Mouse (Mus musculus): ENCODE data around the gene Smdt1. TPM values are rescaled to one million over a fixed set of nuclear protein-coding genes. Genes with fewer than 3 reads are reported as not detected.

Gene Smdt1
- total and polyA plus RNA-seq, 3 experiments: 111 to 159 TPM; not detected in 1

GRCm38 (mm10) chr15:82348258-82348998 lies 9.7 kb downstream of the Smdt1 start:
- Histone ChIP-seq H3K4me1 (ENCODE audit: control insufficient read depth in 1 of 2, insufficient read depth in 2 of 2, low read length in 2 of 2) (peaks cover 12 to 63% of the 10 kb centered on the region in 2 experiments), H3K36me3 (ENCODE audit: control insufficient read depth in 1 of 2, insufficient read depth in 2 of 2, low read length in 2 of 2) (peaks cover 0 to 54% of the 10 kb centered on the region in 2 experiments; a peak in 2 of 4 replicates), H3K9ac (ENCODE audit: control insufficient read depth, low read depth, low read length, poor library complexity, severe bottlenecking) (no peak overlapping the region), H3K9me3 (replicated peaks; ENCODE audit: insufficient read depth, low read length) (no peaks in the 10 kb centered on the region), H3K79me2 (ENCODE audit: control insufficient read depth, insufficient read depth, low read length, poor library complexity) (peaks cover 42% of the 10 kb centered on the region), H3K27ac (ENCODE audit: control insufficient read depth, low read depth, low read length) (no peak overlapping the region), H3K4me3 (ENCODE audit: control insufficient read depth in 1 of 2, insufficient read depth in 1 of 2, low read depth in 2 of 2, low read length in 2 of 2) (no peak overlapping the region), H3K27me3 (ENCODE audit: control insufficient read depth in 1 of 2, insufficient read depth in 2 of 2, low read length in 2 of 2) (no peaks in the 10 kb centered on the region)
- peak; percentile 19 for DNase-seq (ENCODE audit: low read depth, low spot score)
- TF ChIP-seq GABPA (IDR thresholded peaks at IDR 0.05; ENCODE audit: low read depth, low read length) (no peak), SMC3 (IDR thresholded peaks at IDR 0.05; ENCODE audit: low read depth, low read length) (no peak), HCFC1 (IDR thresholded peaks at IDR 0.05; ENCODE audit: low read depth, low read length) (no peak), TAL1 (IDR thresholded peaks at IDR 0.05; ENCODE audit: low read length) (peak; percentile 29; the same call in 1 of the 2 replicates), MEF2A (IDR thresholded peaks at IDR 0.05; ENCODE audit: extremely low read depth, insufficient replicate concordance, low read depth, low read length, poor library complexity, severe bottlenecking) (no peak), EP300 (IDR thresholded peaks at IDR 0.05; ENCODE audit: low read depth in 1 of 2, low read length in 2 of 2) (no peak), MXI1 (IDR thresholded peaks at IDR 0.05; ENCODE audit: low read depth, low read length) (no peak), ELF1 (IDR thresholded peaks at IDR 0.05; ENCODE audit: low read depth, low read length) (no peak), ZMIZ1 (IDR thresholded peaks at IDR 0.05; ENCODE audit: low read depth, low read length) (peak; percentile 56; the same call in 1 of the 2 replicates), POLR2AphosphoS5 (IDR thresholded peaks at IDR 0.05; ENCODE audit: borderline replicate concordance, low read depth, low read length) (no peak)

GRCm38 (mm10) chr15:82348999-82349341 lies 10.2 kb downstream of the Smdt1 start:
- no peak for DNase-seq (ENCODE audit: low read depth, low spot score)
- H3K4me3 ChIP-seq (ENCODE audit: control insufficient read depth in 1 of 2, insufficient read depth in 1 of 2, low read depth in 2 of 2, low read length in 2 of 2): no peak overlapping the region
- peaks cover 42% of the 10 kb centered on the region for H3K79me2 ChIP-seq (ENCODE audit: control insufficient read depth, insufficient read depth, low read length, poor library complexity)
- no peak overlapping the region for H3K27ac ChIP-seq (ENCODE audit: control insufficient read depth, low read depth, low read length)
- H3K36me3 ChIP-seq (ENCODE audit: control insufficient read depth in 1 of 2, insufficient read depth in 2 of 2, low read length in 2 of 2): peaks cover 0 to 48% of the 10 kb centered on the region in 2 experiments; a peak in 2 of 4 replicates
- TF ChIP-seq UBTF (IDR thresholded peaks at IDR 0.05; ENCODE audit: borderline replicate concordance, insufficient read depth, low read depth, low read length) (no peak), ELF1 (IDR thresholded peaks at IDR 0.05; ENCODE audit: low read depth, low read length) (no peak), ZKSCAN1 (IDR thresholded peaks at IDR 0.05; ENCODE audit: low read depth, low read length) (no peak), ZMIZ1 (IDR thresholded peaks at IDR 0.05; ENCODE audit: low read depth, low read length) (no peak), ZC3H11A (IDR thresholded peaks at IDR 0.05; ENCODE audit: low read depth, low read length) (no peak), CHD2 (IDR thresholded peaks at IDR 0.05; ENCODE audit: low read length) (no peak), RAD21 (IDR thresholded peaks at IDR 0.05; ENCODE audit: low read depth, low read length) (no peak), MAFK (IDR thresholded peaks at IDR 0.05; ENCODE audit: borderline replicate concordance, low read depth, low read length) (no peak), CTCF (IDR thresholded peaks at IDR 0.05 in 2 of 3, conservative IDR thresholded peaks at IDR 0.05 in 1 of 3; ENCODE audit: control insufficient read depth in 1 of 3, insufficient read depth in 1 of 3, low read depth in 2 of 3, low read length in 3 of 3, poor library complexity in 1 of 3, severe bottlenecking in 1 of 3) (no peak), TAL1 (IDR thresholded peaks at IDR 0.05; ENCODE audit: low read length) (no peak), TBP (IDR thresholded peaks at IDR 0.05; ENCODE audit: low read depth, low read length) (no peak), POLR2AphosphoS5 (IDR thresholded peaks at IDR 0.05; ENCODE audit: borderline replicate concordance, low read depth, low read length) (no peak), MXI1 (IDR thresholded peaks at IDR 0.05; ENCODE audit: low read depth, low read length) (no peak), SMC3 (IDR thresholded peaks at IDR 0.05; ENCODE audit: low read depth, low read length) (no peak), CHD1 (IDR thresholded peaks at IDR 0.05; ENCODE audit: low read depth, low read length) (no peak), TCF12 (IDR thresholded peaks at IDR 0.05; ENCODE audit: low read depth, low read length) (no peak), ZNF384 (IDR thresholded peaks at IDR 0.05; ENCODE audit: low read depth, low read length) (no peak), MEF2A (IDR thresholded peaks at IDR 0.05; ENCODE audit: extremely low read depth, insufficient replicate concordance, low read depth, low read length, poor library complexity, severe bottlenecking) (no peak), KAT2A (conservative IDR thresholded peaks at IDR 0.05; ENCODE audit: low read depth, low read length) (no peak)
- H3K27me3 ChIP-seq (ENCODE audit: control insufficient read depth in 1 of 2, insufficient read depth in 2 of 2, low read length in 2 of 2): no peaks in the 10 kb centered on the region
- H3K9ac ChIP-seq (ENCODE audit: control insufficient read depth, low read depth, low read length, poor library complexity, severe bottlenecking): no peak overlapping the region
- H3K4me1 ChIP-seq (ENCODE audit: control insufficient read depth in 1 of 2, insufficient read depth in 2 of 2, low read length in 2 of 2): peaks cover 12 to 58% of the 10 kb centered on the region in 2 experiments
- H3K9me3 ChIP-seq (replicated peaks; ENCODE audit: insufficient read depth, low read length): no peaks in the 10 kb centered on the region
